Mouse (Mus musculus): ENCODE results near the gene Tmc6. TPM values are rescaled to one million over a fixed set of nuclear protein-coding genes. Genes with fewer than 3 reads are reported as not detected.

Gene Tmc6
- total RNA-seq, 2 experiments from 2014 or later = 2.5 to 4.9 TPM

Other genes starting within 250 kb of the Tmc6 start
- gene Tnrc6c, start 127.9 kb downstream of the Tmc6 start, total RNA-seq (2021) = 10 to 100 TPM; 20.2 to 20.5 TPM
- under 1 TPM; 0.64 to 0.78 TPM for gene Tmc8, start 122 bp downstream of the Tmc6 start, total RNA-seq (2021)
- gene 6030468B19Rik, start 15.5 kb upstream of the Tmc6 start, total RNA-seq (2021) = not detected
- under 1 TPM; 0.47 to 0.68 TPM for gene Gm20708, start 27.5 kb upstream of the Tmc6 start, total RNA-seq (2021)
- gene Syngr2, start 27.5 kb upstream of the Tmc6 start, total RNA-seq (2021) = 100 to 1,000 TPM; 182 to 192 TPM
- gene Afmid, start 43.7 kb upstream of the Tmc6 start, total RNA-seq (2021) = 1 to 10 TPM; 2.8 to 4.5 TPM
- gene Tk1, start 43.9 kb upstream of the Tmc6 start, total RNA-seq (2021) = 1 to 10 TPM; 3.0 to 4.7 TPM
- not detected for gene Birc5, start 67.1 kb upstream of the Tmc6 start, total RNA-seq (2021)
- not detected for gene Tmem235, start 78.6 kb upstream of the Tmc6 start, total RNA-seq (2021)
- gene Tha1, start 91.3 kb upstream of the Tmc6 start, total RNA-seq (2021) = 1 to 10 TPM; 3.6 to 4.3 TPM
- 1 to 10 TPM; 3.1 to 6.6 TPM for gene Socs3, start 187.8 kb upstream of the Tmc6 start, total RNA-seq (2021)
- 10 to 100 TPM; 17.6 to 18.5 TPM for gene Pgs1, start 204.1 kb upstream of the Tmc6 start, total RNA-seq (2021)

Measured in gastrocnemius, adult 18-20 months (tissue).